Mouse (Mus musculus) common myeloid progenitor, adult 5-6 weeks (primary cell): ENCODE results near the gene Tmem82. TPM values are rescaled to one million over a fixed set of nuclear protein-coding genes. Genes with fewer than 3 reads are reported as not detected.

ENCODE experiments used
- total RNA-seq: library from RNA; stranded (forward); fragments of 200-1000, 187-1606 nt; gene quantifications from 2 replicates; pipeline ENCODE4 v1.2.3, GENCODE M21; 2017

The Tmem82 gene
- total RNA-seq, 1 experiment from 2014 or later = 0.32 TPM

Other genes with a start within 250 kb of the Tmem82 start
- gene Clcnka, start 219.9 kb downstream of the Tmem82 start, total RNA-seq = not detected in 2 replicates
- not detected in 2 replicates for gene Clcnkb, start 202.6 kb downstream of the Tmem82 start, total RNA-seq
- gene Hspb7, start 197.9 kb downstream of the Tmem82 start, total RNA-seq = not detected in 2 replicates
- not detected in 2 replicates for gene Srarp, start 182.5 kb downstream of the Tmem82 start, total RNA-seq
- 15.0 and 19.4 TPM in 2 replicates for gene Zbtb17, start 174.0 kb downstream of the Tmem82 start, total RNA-seq
- gene Spen, start 80.0 kb downstream of the Tmem82 start, total RNA-seq = 32.7 and 43.0 TPM in 2 replicates
- gene Fblim1, start 12.5 kb downstream of the Tmem82 start, total RNA-seq = not detected in 2 replicates
- gene Slc25a34, start 5.2 kb upstream of the Tmem82 start, total RNA-seq = 0.09 TPM in 1 of 2 replicates, not detected in the other
- 3.8 and 6.3 TPM in 2 replicates for gene Plekhm2, start 46.3 kb upstream of the Tmem82 start, total RNA-seq
- gene Rsc1a1, start 67.0 kb upstream of the Tmem82 start, total RNA-seq = 8.9 and 13.9 TPM in 2 replicates
- 27.4 and 30.6 TPM in 2 replicates for gene Ddi2, start 104.8 kb upstream of the Tmem82 start, total RNA-seq
- gene Agmat, start 128.0 kb upstream of the Tmem82 start, total RNA-seq = not detected in 2 replicates
- gene Dnajc16, start 172.3 kb upstream of the Tmem82 start, total RNA-seq = 4.9 and 9.0 TPM in 2 replicates
- 12.1 and 14.2 TPM in 2 replicates for gene Casp9, start 175.0 kb upstream of the Tmem82 start, total RNA-seq
- gene Cela2a, start 207.5 kb upstream of the Tmem82 start, total RNA-seq = not detected in 2 replicates
- not detected in 2 replicates for gene Ctrc, start 227.7 kb upstream of the Tmem82 start, total RNA-seq